Mouse (Mus musculus): ENCODE results near the gene Il21. TPM values are rescaled to one million over a fixed set of nuclear protein-coding genes. Genes with fewer than 3 reads are reported as not detected.

Il21 gene
- total RNA-seq, 2 experiments from 2014 or later, result 0.14 TPM; not detected in 1

DNA sequence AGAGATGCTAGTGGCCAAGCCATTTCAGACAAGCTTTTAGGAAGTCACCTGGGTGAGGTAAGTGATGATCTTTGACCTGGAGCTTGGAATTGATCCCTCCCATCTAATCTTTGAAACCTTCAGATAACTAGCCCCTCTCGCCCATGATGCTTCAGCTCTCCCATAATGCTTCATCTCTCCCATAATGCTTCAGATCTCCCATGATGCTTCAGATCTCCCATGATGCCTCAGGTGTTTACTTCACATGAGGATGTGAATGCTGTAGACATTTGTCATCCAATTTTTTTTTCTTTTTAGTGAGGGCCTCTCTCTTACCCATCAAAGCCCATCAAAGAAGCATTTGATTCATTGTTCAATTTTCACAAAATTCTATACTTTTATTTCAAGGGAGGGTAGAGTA, 46.9 kb downstream of the Il21 start:
- DNase-seq (ENCODE audit: extremely low spot score in 1 of 2, low spot score in 2 of 2), result no peak
- intact Hi-C loops (cut with DNase I), result no loop called here
- no peak overlapping the region for H3K4me3 ChIP-seq
- TF ChIP-seq CTCF (IDR thresholded peaks at IDR 0.05), result no peak
- no peak overlapping the region for H3K27ac ChIP-seq

GRCm38 (mm10) chr3:37182415-37183269, 49.8 kb downstream of the Il21 start:
- intact Hi-C loops (cut with DNase I), result no loop called here
- peak in 1 of 2 experiments; percentile 20 for DNase-seq (ENCODE audit: extremely low spot score in 1 of 2, low spot score in 2 of 2)
- Histone ChIP-seq H3K27ac (no peak overlapping the region), H3K4me3 (no peak overlapping the region)
- TF ChIP-seq CTCF (IDR thresholded peaks at IDR 0.05), result no peak

DNA sequence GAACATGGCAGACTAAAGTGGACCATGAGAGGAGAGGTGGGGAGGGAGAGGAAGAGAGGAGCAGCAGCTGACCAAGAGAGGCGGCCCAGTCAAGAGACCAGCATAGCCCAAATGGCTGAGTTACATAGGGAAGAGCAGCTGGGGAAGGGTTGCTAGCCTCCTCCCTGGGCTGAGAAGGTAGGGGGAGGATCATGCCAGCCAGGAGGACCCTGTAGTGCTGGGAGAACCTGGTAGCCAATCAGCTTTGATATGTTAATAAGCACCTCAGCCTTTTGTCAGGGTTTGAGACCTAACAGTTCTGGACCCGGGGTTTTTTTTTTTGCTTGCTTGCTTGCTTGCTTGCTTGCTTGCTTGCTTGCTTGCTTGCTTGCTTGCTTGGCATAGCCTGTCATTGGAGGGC, 51.4 kb downstream of the Il21 start:
- H3K4me3 ChIP-seq, result no peak overlapping the region
- TF ChIP-seq CTCF (IDR thresholded peaks at IDR 0.05), result no peak
- no peak for DNase-seq (ENCODE audit: extremely low spot score in 1 of 2, low spot score in 2 of 2)
- H3K27ac ChIP-seq, result no peak overlapping the region
- intact Hi-C loops (cut with DNase I), result no loop called here

DNA sequence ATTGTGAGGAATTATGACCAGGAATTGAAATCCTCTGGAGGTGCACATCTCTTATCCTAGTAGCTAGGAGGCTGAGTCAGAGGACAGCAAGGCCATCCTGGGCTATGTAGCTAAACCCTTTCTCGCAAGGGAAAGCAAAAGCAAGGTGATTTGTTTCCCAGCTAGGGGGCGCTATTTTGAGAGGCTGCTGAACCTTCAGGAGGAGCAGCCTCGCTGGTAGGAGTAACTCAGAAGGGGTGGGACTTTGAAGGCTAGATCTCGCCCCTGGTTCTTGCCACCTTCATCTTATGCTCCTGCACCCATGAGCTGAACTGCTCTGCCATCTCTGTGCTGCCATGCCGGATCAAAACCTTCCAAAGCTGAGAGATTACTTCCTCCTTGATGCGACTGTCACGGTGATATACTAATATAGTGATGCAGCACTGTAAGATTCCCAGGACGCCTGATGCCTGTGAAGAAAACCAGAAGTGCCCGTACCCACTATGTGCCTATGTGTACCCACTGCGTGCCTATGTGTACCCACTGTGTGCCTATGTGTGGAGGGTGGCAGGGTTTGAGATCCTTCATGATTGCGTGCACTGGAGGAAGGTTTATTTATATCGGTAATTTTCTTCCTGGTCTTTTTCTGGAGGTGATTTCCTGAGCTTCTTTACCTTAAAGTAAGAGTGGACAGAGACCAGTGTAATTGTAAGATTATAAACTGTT, 52.2 kb downstream of the Il21 start:
- no peak overlapping the region for H3K27ac ChIP-seq
- TF ChIP-seq CTCF (IDR thresholded peaks at IDR 0.05), result peak; percentile 46
- intact Hi-C loops (cut with DNase I), result no loop called here
- no peak overlapping the region for H3K4me3 ChIP-seq
- DNase-seq (ENCODE audit: extremely low spot score in 1 of 2, low spot score in 2 of 2), result no peak

GRCm38 (mm10) chr3:37179472-37179871, 53.0 kb downstream of the Il21 start:
- intact Hi-C loops (cut with DNase I), result no loop called here
- H3K4me3 ChIP-seq, result no peak overlapping the region
- no peak for TF ChIP-seq CTCF (IDR thresholded peaks at IDR 0.05)
- H3K27ac ChIP-seq, result no peak overlapping the region
- DNase-seq (ENCODE audit: extremely low spot score in 1 of 2, low spot score in 2 of 2), result no peak

- TF ChIP-seq CTCF (IDR thresholded peaks at IDR 0.05), result no peak
- no peak for DNase-seq (ENCODE audit: extremely low spot score in 1 of 2, low spot score in 2 of 2)
- intact Hi-C loops (cut with DNase I), result no loop called here
- Histone ChIP-seq H3K4me3 (no peak overlapping the region), H3K27ac (no peak overlapping the region)
These were observed 57.5 kb downstream of the Il21 start for GRCm38 (mm10) chr3:37174711-37175572.

- DNase-seq (ENCODE audit: extremely low spot score in 1 of 2, low spot score in 2 of 2), result no peak
- TF ChIP-seq CTCF (IDR thresholded peaks at IDR 0.05), result no peak
- Histone ChIP-seq H3K27ac (no peak overlapping the region), H3K4me3 (no peak overlapping the region)
- intact Hi-C loops (cut with DNase I), result no loop called here
These were observed 59.2 kb downstream of the Il21 start for GRCm38 (mm10) chr3:37173285-37173684.

Small RNA genes lying within 50 kb of the gene (microRNA-seq; reads per million reads assigned to microRNA genes)
- gene Gm24169, result 0 reads per million in 2 experiments

Other genes with a start within 250 kb of the Il21 start
- gene Adad1, start 169.1 kb downstream of the Il21 start, total RNA-seq (2021), result not detected
- not detected for gene Il2, start 106.7 kb downstream of the Il21 start, total RNA-seq (2021)
- gene Bbs12, start 79.9 kb upstream of the Il21 start, total RNA-seq (2021), result 1 to 10 TPM; 5.5 to 6.0 TPM
- 10 to 100 TPM in 1 of 2 experiments, 1 to 10 TPM in 1; 9.3 to 11.6 TPM for gene Cetn4, start 80.1 kb upstream of the Il21 start, total RNA-seq (2021)
- 1 to 10 TPM; 4.2 to 4.4 TPM for gene Fgf2, start 115.7 kb upstream of the Il21 start, total RNA-seq (2021)
- gene Spata5, start 187.3 kb upstream of the Il21 start, total RNA-seq (2021), result 10 to 100 TPM; 19.1 to 20.4 TPM
- 1 to 10 TPM; 6.2 to 8.4 TPM for gene Nudt6, start 187.6 kb upstream of the Il21 start, total RNA-seq (2021)